Mouse (Mus musculus) retina, embryonic 14.5 days (tissue): ENCODE results near the gene Ppm1n.

ENCODE experiments used
- DNase-seq: peaks from one replicate; pipeline ENCODE4 v3.0.0-alpha.2; 2015; ENCODE audit warnings: low spot score

The Ppm1n gene

GRCm38 (mm10) chr7:19282791-19283405 is 3.0 kb upstream of the Ppm1n start:
- peak; percentile 70 for DNase-seq

GRCm38 (mm10) chr7:19282385-19282784 is 2.5 kb upstream of the Ppm1n start, which contains the start of gene Rtn2:
Gene Rtn2, plus strand, starts transcription at chr7:19282624.
- peak; percentile 94 for DNase-seq

GRCm38 (mm10) chr7:19281680-19282304 is 1.9 kb upstream of the Ppm1n start:
- DNase-seq: peak; percentile 61

- DNase-seq: no peak
Observed at GRCm38 (mm10) chr7:19279052-19279451, 812 bp downstream of the Ppm1n start.

- DNase-seq: no peak
Observed at GRCm38 (mm10) chr7:19276253-19276652, 3.6 kb downstream of the Ppm1n start.

- peak; percentile 71 for DNase-seq
Observed at GRCm38 (mm10) chr7:19272173-19272764, 7.6 kb downstream of the Ppm1n start.

GRCm38 (mm10) chr7:19271238-19272172 is 8.4 kb downstream of the Ppm1n start, which contains the start of gene Vasp:
Gene Vasp, minus strand, starts transcription at chr7:19271817.
- peak; percentile 81 for DNase-seq

- no peak for DNase-seq
Observed at GRCm38 (mm10) chr7:19270509-19271237, 9.2 kb downstream of the Ppm1n start.

GRCm38 (mm10) chr7:19269721-19270441 is 10.0 kb downstream of the Ppm1n start:
- peak; percentile 57 for DNase-seq

GRCm38 (mm10) chr7:19268993-19269681 is 10.7 kb downstream of the Ppm1n start:
- no peak for DNase-seq

GRCm38 (mm10) chr7:19267051-19267450 is 12.8 kb downstream of the Ppm1n start:
- DNase-seq: no peak

- no peak for DNase-seq
Observed at GRCm38 (mm10) chr7:19265928-19266822, 13.7 kb downstream of the Ppm1n start.

- no peak for DNase-seq
Observed at GRCm38 (mm10) chr7:19265147-19265546, 14.7 kb downstream of the Ppm1n start.

GRCm38 (mm10) chr7:19258336-19258735 is 21.5 kb downstream of the Ppm1n start:
- no peak for DNase-seq

GRCm38 (mm10) chr7:19257390-19258022 is 22.4 kb downstream of the Ppm1n start:
- DNase-seq: peak; percentile 71

GRCm38 (mm10) chr7:19256567-19256966 is 23.3 kb downstream of the Ppm1n start:
- DNase-seq: no peak

- DNase-seq: no peak
Observed at GRCm38 (mm10) chr7:19255395-19255794, 24.5 kb downstream of the Ppm1n start.

GRCm38 (mm10) chr7:19253437-19253836 is 26.4 kb downstream of the Ppm1n start:
- DNase-seq: no peak

GRCm38 (mm10) chr7:19252078-19252477 is 27.8 kb downstream of the Ppm1n start:
- no peak for DNase-seq
